Mouse (Mus musculus) kidney, postnatal 14 days (tissue): ENCODE measurements around the gene Cnn3.
A peak's percentile ranks its signal among the peaks of the same experiment; 100 is the strongest.

Experiments used
- DNase-seq: peaks from one replicate; pipeline ENCODE4 v3.0.0; 2022; ENCODE audit warnings: mixed read lengths

The Cnn3 gene

GRCm38 (mm10) chr3:121425861-121426620, at the start of gene Cnn3:
Cnn3 (plus strand) TSS chr3:121426497.
- DNase-seq, result peak; percentile 98

- peak; percentile 85 for DNase-seq
Measured at GRCm38 (mm10) chr3:121378708-121379612, 47.3 kb upstream of the Cnn3 start.

GRCm38 (mm10) chr3:121379699-121380098, 46.6 kb upstream of the Cnn3 start:
- no peak for DNase-seq

- no peak for DNase-seq
Measured at GRCm38 (mm10) chr3:121387471-121388009, 38.8 kb upstream of the Cnn3 start.

- no peak for DNase-seq
Measured at GRCm38 (mm10) chr3:121389366-121389765, 36.9 kb upstream of the Cnn3 start.

- peak; percentile 52 for DNase-seq
Measured at GRCm38 (mm10) chr3:121389860-121390530, 36.3 kb upstream of the Cnn3 start.

GRCm38 (mm10) chr3:121390724-121391123, 35.6 kb upstream of the Cnn3 start:
- peak; percentile 33 for DNase-seq

- DNase-seq, result peak; percentile 30
Measured at GRCm38 (mm10) chr3:121395588-121396295, 30.6 kb upstream of the Cnn3 start.

- DNase-seq, result no peak
Measured at GRCm38 (mm10) chr3:121396561-121396960, 29.7 kb upstream of the Cnn3 start.

GRCm38 (mm10) chr3:121397007-121397406, 29.3 kb upstream of the Cnn3 start:
- no peak for DNase-seq

- DNase-seq, result no peak
Measured at GRCm38 (mm10) chr3:121401384-121401783, 24.9 kb upstream of the Cnn3 start.

- DNase-seq, result no peak
Measured at GRCm38 (mm10) chr3:121402096-121402495, 24.2 kb upstream of the Cnn3 start.

- DNase-seq, result no peak
Measured at GRCm38 (mm10) chr3:121403449-121403848, 22.8 kb upstream of the Cnn3 start.

- DNase-seq, result no peak
Measured at GRCm38 (mm10) chr3:121405101-121405500, 21.2 kb upstream of the Cnn3 start.

GRCm38 (mm10) chr3:121407417-121407816, 18.9 kb upstream of the Cnn3 start:
- DNase-seq, result no peak

GRCm38 (mm10) chr3:121408386-121408785, 17.9 kb upstream of the Cnn3 start:
- DNase-seq, result no peak

GRCm38 (mm10) chr3:121411450-121411849, 14.8 kb upstream of the Cnn3 start:
- no peak for DNase-seq

- DNase-seq, result no peak
Measured at GRCm38 (mm10) chr3:121416171-121417154, 9.8 kb upstream of the Cnn3 start.

- no peak for DNase-seq
Measured at GRCm38 (mm10) chr3:121417379-121418250, 8.7 kb upstream of the Cnn3 start.

GRCm38 (mm10) chr3:121418251-121418601, 8.1 kb upstream of the Cnn3 start:
- DNase-seq, result no peak
